In genomic region chr9:59036732-59037341, GRCm38 (mm10) we compare ENCODE assay signal across 8 mouse cellular contexts. TPM values are rescaled to one million over a fixed set of nuclear protein-coding genes. Genes with fewer than 3 reads are reported as not detected.
DNase-seq lines count a peak whose midpoint lies in the region; ATAC-seq and TF ChIP-seq lines count a peak whose summit lies in the region.

No protein-coding gene starts in this region.

- H3K36me3 ChIP-seq in neural tube, embryonic 11.5 days (ENCODE audit: control insufficient read depth, insufficient read depth, low read length) = no peaks in the 10 kb centered on the region
- peaks cover 2% of the 10 kb centered on the region; the same call in 1 of the 2 replicates for H3K36me3 ChIP-seq in forebrain, embryonic 10.5 days (replicated peaks)
- no peaks in the 10 kb centered on the region for H3K36me3 ChIP-seq in intestine, embryonic 15.5 days
- no peaks in the 10 kb centered on the region for H3K36me3 ChIP-seq in midbrain, embryonic 13.5 days

- peak overlapping the region; percentile 57 for H3K4me3 ChIP-seq in cerebellum, adult 2 months (replicated peaks; ENCODE audit: insufficient read depth, low read depth, low read length)
- H3K4me3 ChIP-seq in neural tube, embryonic 11.5 days (ENCODE audit: low read depth, low read length) = peak overlapping the region; percentile 97
- peak overlapping the region; percentile 97 for H3K4me3 ChIP-seq in forebrain, embryonic 10.5 days
- H3K4me3 ChIP-seq in intestine, embryonic 15.5 days (replicated peaks) = peak overlapping the region; percentile 95
- H3K4me3 ChIP-seq in midbrain, embryonic 13.5 days (replicated peaks) = peak overlapping the region; percentile 87

- no peaks in the 10 kb centered on the region for H3K9me3 ChIP-seq in neural tube, embryonic 11.5 days (ENCODE audit: control insufficient read depth, low read length)
- peaks cover under 1% of the 10 kb centered on the region; the same call in 1 of the 2 replicates for H3K9me3 ChIP-seq in forebrain, embryonic 10.5 days
- H3K9me3 ChIP-seq in intestine, embryonic 15.5 days = no peaks in the 10 kb centered on the region
- no peaks in the 10 kb centered on the region for H3K9me3 ChIP-seq in midbrain, embryonic 13.5 days

- H3K4me1 ChIP-seq in cerebellum, adult 2 months (ENCODE audit: control insufficient read depth, insufficient read depth, low read length) = no peaks in the 10 kb centered on the region; the same call in 1 of the 2 replicates
- H3K4me1 ChIP-seq in neural tube, embryonic 11.5 days (ENCODE audit: control insufficient read depth, insufficient read depth, low read length) = peaks cover 13% of the 10 kb centered on the region
- peaks cover 52% of the 10 kb centered on the region for H3K4me1 ChIP-seq in forebrain, embryonic 10.5 days
- 0 out of 2 replicates have a peak, but pooled peaks cover 12% of the 10 kb centered on the region for H3K4me1 ChIP-seq in intestine, embryonic 15.5 days (replicated peaks)
- H3K4me1 ChIP-seq in midbrain, embryonic 13.5 days (replicated peaks) = peaks cover 33% of the 10 kb centered on the region

- ATAC-seq in neural tube, embryonic 11.5 days (ENCODE audit: insufficient read depth, low FRiP score, low TSS enrichment) = peak; percentile 67
- peak; percentile 45 for ATAC-seq in intestine, embryonic 15.5 days
- peak; percentile 75 for ATAC-seq in midbrain, embryonic 13.5 days

- H3K27me3 ChIP-seq in cerebellum, adult 2 months (ENCODE audit: control insufficient read depth, insufficient read depth, low read length) = no peaks in the 10 kb centered on the region
- no peaks in the 10 kb centered on the region for H3K27me3 ChIP-seq in neural tube, embryonic 11.5 days (ENCODE audit: control insufficient read depth, insufficient read depth, low read length)
- H3K27me3 ChIP-seq in forebrain, embryonic 10.5 days (ENCODE audit: poor library complexity, severe bottlenecking) = peaks cover 4% of the 10 kb centered on the region; the same call in 1 of the 2 replicates
- no peaks in the 10 kb centered on the region for H3K27me3 ChIP-seq in intestine, embryonic 15.5 days (replicated peaks)
- no peaks in the 10 kb centered on the region for H3K27me3 ChIP-seq in midbrain, embryonic 13.5 days

- H3K4me2 ChIP-seq in neural tube, embryonic 11.5 days (ENCODE audit: low read depth) = peak overlapping the region; percentile 78
- H3K4me2 ChIP-seq in intestine, embryonic 15.5 days (replicated peaks) = peak overlapping the region; percentile 81
- H3K4me2 ChIP-seq in midbrain, embryonic 13.5 days (replicated peaks) = peak overlapping the region; percentile 65

- WGBS in cerebellum, adult 2 months = under 1% methylated on average over 56 of the region's 56 CpGs
- under 1% methylated on average over 54 of the region's 56 CpGs for WGBS in neural tube, embryonic 11.5 days
- under 1% methylated on average over 56 of the region's 56 CpGs for WGBS in forebrain, embryonic 10.5 days
- under 1% methylated on average over 53 of the region's 56 CpGs for WGBS in intestine, embryonic 15.5 days
- under 1% methylated on average over 56 of the region's 56 CpGs for WGBS in midbrain, embryonic 13.5 days

- peak overlapping the region; percentile 98 for H3K9ac ChIP-seq in neural tube, embryonic 11.5 days (ENCODE audit: low read length)
- H3K9ac ChIP-seq in intestine, embryonic 15.5 days = peak overlapping the region; percentile 93
- H3K9ac ChIP-seq in midbrain, embryonic 13.5 days (replicated peaks) = peak overlapping the region; percentile 93

- H3K27ac ChIP-seq in cerebellum, adult 2 months (ENCODE audit: insufficient read depth, low read length) = peak overlapping the region; percentile 79
- peak overlapping the region; percentile 100 for H3K27ac ChIP-seq in neural tube, embryonic 11.5 days (ENCODE audit: low read depth, low read length)
- H3K27ac ChIP-seq in forebrain, embryonic 10.5 days = peak overlapping the region; percentile 98
- H3K27ac ChIP-seq in intestine, embryonic 15.5 days = peak overlapping the region; percentile 100
- peak overlapping the region; percentile 100 for H3K27ac ChIP-seq in midbrain, embryonic 13.5 days

- TF ChIP-seq CTCF in cerebellum, adult 2 months (IDR thresholded peaks at IDR 0.05; ENCODE audit: borderline replicate concordance, insufficient read depth, low read depth, low read length) = no peak

- peak in 1 of 2 experiments; percentile 68 for DNase-seq in cerebellum, adult 2 months
- no peak for DNase-seq in cerebellum, adult 11-12 months
- DNase-seq in neural tube, embryonic 11.5 days (ENCODE audit: low spot score) = no peak
- DNase-seq in neural tube, embryonic 10.5 days (ENCODE audit: extremely low spot score, low spot score) = no peak
- DNase-seq in forebrain, embryonic 10.5 days (ENCODE audit: extremely low spot score, low spot score) = no peak
- no peak for DNase-seq in thymus, postnatal 25 days

- TF ChIP-seq POLR2A in cerebellum, adult 2 months (IDR thresholded peaks at IDR 0.05; ENCODE audit: borderline replicate concordance, insufficient read depth, low read length) = peak; percentile 67; the same call in 1 of the 2 replicates

RNA-seq across cellular contexts. Expression of gene Neo1, which starts 0.6 kb away (rescaled TPM):
- polyA plus RNA-seq in cerebellum, adult 2 months (2012; rRNA removed) = 37.6 and 38.7 TPM in 2 replicates
- polyA plus RNA-seq in neural tube, embryonic 11.5 days (2014; fragmentation: Nextera tagmentation; extraction: Ambion mirVana) = 56.1 and 58.3 TPM in 2 replicates
- polyA plus RNA-seq in forebrain, embryonic 10.5 days (2016; fragmentation: Nextera tagmentation; extraction: Ambion mirVana) = 26.7 and 28.8 TPM in 2 replicates
- polyA plus RNA-seq in intestine, embryonic 15.5 days (2015; fragmentation: Nextera tagmentation; extraction: Ambion mirVana) = 24.2 and 26.0 TPM in 2 replicates
- 36.6 and 40.8 TPM in 2 replicates for polyA plus RNA-seq in midbrain, embryonic 13.5 days (2015; fragmentation: Nextera tagmentation; extraction: Ambion mirVana)
